Mouse (Mus musculus): Measurements from ENCODE around the gene Elmod2.

DNA sequence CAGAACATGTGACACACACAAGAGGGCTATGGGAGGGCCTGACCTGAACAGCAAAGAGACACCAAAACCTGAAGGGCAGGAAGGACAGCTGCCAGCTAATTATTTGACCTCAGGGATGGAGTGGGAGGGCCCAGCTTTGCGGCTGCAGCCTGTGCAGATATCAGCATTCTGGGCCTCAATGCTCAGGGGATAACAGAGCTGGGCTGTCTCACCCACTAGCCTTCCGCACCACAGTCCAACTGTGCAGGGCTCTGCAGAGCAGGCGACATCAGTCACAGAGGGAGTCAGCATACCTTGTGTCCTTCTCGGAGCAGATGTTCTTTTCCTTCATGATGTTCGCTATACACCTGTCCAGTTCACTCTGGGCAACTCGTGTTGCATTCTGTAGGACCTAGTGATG is 9.9 kb downstream of the Elmod2 start:
- TF ChIP-seq CTCF (IDR thresholded peaks at IDR 0.05; ENCODE audit: extremely low read depth, insufficient read depth, insufficient read length, insufficient replicate concordance) (no peak), POLR2A (IDR thresholded peaks at IDR 0.05; ENCODE audit: low read depth, low read length) (no peak)

Measured in spleen, adult 2 months (tissue).